Mouse (Mus musculus) cerebellum, adult 8-10 months (tissue): ENCODE results near the gene L3hypdh.

ENCODE experiments used
- DNase-seq: peaks from one replicate; pipeline ENCODE4 v3.0.0; 2022

The L3hypdh gene

GRCm38 (mm10) chr12:72085329-72086165, at the start of gene L3hypdh, which contains the start of gene Jkamp:
Gene L3hypdh, minus strand, starts transcription at chr12:72085439.
Gene Jkamp, plus strand, starts transcription at chr12:72085589.
- DNase-seq, result peak; percentile 98

- no peak for DNase-seq
Measured at GRCm38 (mm10) chr12:72129203-72129602, 44.0 kb upstream of the L3hypdh start.

- no peak for DNase-seq
Measured at GRCm38 (mm10) chr12:72115686-72116345, 30.6 kb upstream of the L3hypdh start.

- no peak for DNase-seq
Measured at GRCm38 (mm10) chr12:72115126-72115525, 29.9 kb upstream of the L3hypdh start.

GRCm38 (mm10) chr12:72104525-72105281, 19.5 kb upstream of the L3hypdh start:
- DNase-seq, result peak; percentile 78

- no peak for DNase-seq
Measured at GRCm38 (mm10) chr12:72104027-72104426, 18.8 kb upstream of the L3hypdh start.

- DNase-seq, result no peak
Measured at GRCm38 (mm10) chr12:72102776-72103175, 17.5 kb upstream of the L3hypdh start.

- no peak for DNase-seq
Measured at GRCm38 (mm10) chr12:72096966-72097365, 11.7 kb upstream of the L3hypdh start.

- no peak for DNase-seq
Measured at GRCm38 (mm10) chr12:72089802-72090201, 4.6 kb upstream of the L3hypdh start.

GRCm38 (mm10) chr12:72086166-72086825, 1.1 kb upstream of the L3hypdh start:
- no peak for DNase-seq

- no peak for DNase-seq
Measured at GRCm38 (mm10) chr12:72085024-72085328, 263 bp downstream of the L3hypdh start.

- DNase-seq, result no peak
Measured at GRCm38 (mm10) chr12:72084261-72085023, 797 bp downstream of the L3hypdh start.

GRCm38 (mm10) chr12:72083265-72083664, 2.0 kb downstream of the L3hypdh start:
- no peak for DNase-seq

GRCm38 (mm10) chr12:72082370-72082769, 2.9 kb downstream of the L3hypdh start:
- DNase-seq, result no peak

- DNase-seq, result no peak
Measured at GRCm38 (mm10) chr12:72081961-72082360, 3.3 kb downstream of the L3hypdh start.

- no peak for DNase-seq
Measured at GRCm38 (mm10) chr12:72078248-72078647, 7.0 kb downstream of the L3hypdh start.

- DNase-seq, result peak; percentile 87
Measured at GRCm38 (mm10) chr12:72070327-72071269, 14.6 kb downstream of the L3hypdh start, which contains the start of gene Gpr135. Gene Gpr135, minus strand, starts transcription at chr12:72071125.

- no peak for DNase-seq
Measured at GRCm38 (mm10) chr12:72069626-72070326, 15.5 kb downstream of the L3hypdh start.

- no peak for DNase-seq
Measured at GRCm38 (mm10) chr12:72057780-72058179, 27.5 kb downstream of the L3hypdh start.

GRCm38 (mm10) chr12:72053851-72054250, 31.4 kb downstream of the L3hypdh start:
- no peak for DNase-seq
